Mouse (Mus musculus) midbrain, embryonic 16.5 days (tissue): ENCODE measurements around the gene Grip1. TPM values are rescaled to one million over a fixed set of nuclear protein-coding genes. Genes with fewer than 3 reads are reported as not detected.

Experiments
- ATAC-seq: fragments of 200-750 bp; cut with Nextera tagmentation; 2 replicates; pipeline ENCODE4 v1.8.0; 2017; ENCODE audit warnings: moderate TSS enrichment
- H3K27ac ChIP-seq: fragments of 300-500 bp; sonication (generic); 2 replicates; pipeline ENCODE4 v1.5.1; 2014; ENCODE audit warnings: mild to moderate bottlenecking, low read length, mixed read lengths
- H3K27me3 ChIP-seq: fragments of 300-500 bp; sonication (generic); 2 replicates; pipeline ENCODE4 v1.6.1; 2014; ENCODE audit warnings: low read depth, low read length, mixed read lengths; ENCODE audit not compliant: control insufficient read depth, insufficient read depth
- H3K36me3 ChIP-seq: fragments of 300-500 bp; sonication (generic); 2 replicates; pipeline ENCODE4 v1.6.1; 2014; ENCODE audit warnings: mild to moderate bottlenecking, low read length, moderate library complexity, mixed read lengths; ENCODE audit not compliant: control insufficient read depth, insufficient read depth
- H3K4me1 ChIP-seq: fragments of 300-500 bp; sonication (generic); 2 replicates; pipeline ENCODE4 v1.6.1; 2014; ENCODE audit warnings: mild to moderate bottlenecking, low read length, mixed read lengths; ENCODE audit not compliant: control insufficient read depth, insufficient read depth
- H3K4me2 ChIP-seq: fragments of 300-500 bp; sonication (generic); 2 replicates; pipeline ENCODE4 v1.6.1; 2014; ENCODE audit warnings: mild to moderate bottlenecking, low read length, mixed read lengths
- H3K4me3 ChIP-seq: fragments of 300-500 bp; sonication (generic); 2 replicates; pipeline ENCODE4 v1.5.1; 2014; ENCODE audit warnings: low read depth, mild to moderate bottlenecking, low read length, moderate library complexity, mixed read lengths
- H3K9ac ChIP-seq: fragments of 300-500 bp; sonication (generic); 2 replicates; pipeline ENCODE4 v1.6.1; 2014; ENCODE audit warnings: low read depth, low read length, mixed read lengths
- H3K9me3 ChIP-seq: fragments of 300-500 bp; sonication (generic); replicated peaks from 2 replicates; pipeline ENCODE4 v1.6.1; 2014; ENCODE audit warnings: mild to moderate bottlenecking, low read length, mixed read lengths; ENCODE audit not compliant: control insufficient read depth, poor library complexity, severe bottlenecking
- WGBS: fragments of 180-500 bp; shearing (Covaris S2); extraction: QIAGEN DNeasy Blood & Tissue Kit; methylation state at CpG from one replicate; pipeline ENCODE4 v1.1.7; 2014; 5-methylcytosine and 5-hydroxymethylcytosine counted together
- polyA plus RNA-seq: library from polyadenylated mRNA; unstranded; fragments of >200 nt; fragmentation: Nextera tagmentation; extraction: Ambion mirVana; gene quantifications from 2 replicates; pipeline ENCODE4 v1.2.1, GENCODE M21; 2015

Gene Grip1
- polyA plus RNA-seq, 1 experiment from 2014 or later = 19.7 TPM

DNA sequence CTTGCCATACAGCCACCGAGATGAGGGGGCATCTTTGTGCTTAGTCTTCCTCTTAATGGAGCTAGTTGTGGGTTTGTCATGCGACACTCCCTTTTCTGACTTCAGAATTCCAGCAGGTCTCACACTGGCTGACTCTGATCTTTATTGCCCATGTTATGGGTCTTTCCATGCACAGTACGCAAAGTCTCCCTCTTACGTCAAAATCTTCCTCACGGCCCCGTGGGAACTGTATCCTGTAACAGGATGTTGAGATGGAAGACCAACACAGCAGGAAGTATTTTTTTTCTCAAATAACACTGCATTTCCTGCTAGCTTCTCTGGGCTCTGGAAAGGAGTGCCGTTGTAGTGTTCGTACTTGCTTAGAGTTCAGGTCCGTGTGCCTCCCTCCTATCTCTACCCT is 21.5 kb downstream of the Grip1 start:
- no peak for ATAC-seq
- H3K4me3 ChIP-seq = no peak overlapping the region

DNA sequence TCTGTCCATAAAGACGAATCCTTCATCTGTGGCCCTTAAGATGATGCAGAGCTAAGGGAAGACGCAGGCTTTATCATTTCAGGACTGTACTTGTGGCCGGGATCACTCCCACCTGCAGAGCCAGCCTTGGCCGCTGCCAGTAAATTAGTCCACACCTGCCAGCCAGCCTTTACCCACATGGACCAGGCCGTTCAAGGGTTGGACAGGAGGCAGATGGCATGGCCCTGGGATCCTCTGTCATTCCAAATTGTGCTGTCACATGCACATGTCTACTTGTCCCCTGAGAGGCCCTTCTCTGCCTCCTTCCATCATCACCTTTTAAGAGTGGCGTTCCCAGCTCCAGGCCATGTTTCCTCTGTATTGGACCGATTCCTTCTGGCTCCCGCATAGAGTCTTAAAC is 24.0 kb downstream of the Grip1 start:
- no peaks in the 10 kb centered on the region for H3K4me1 ChIP-seq
- no peak overlapping the region for H3K9ac ChIP-seq
- H3K4me3 ChIP-seq = no peak overlapping the region
- no peak overlapping the region for H3K4me2 ChIP-seq
- no peak for ATAC-seq
- H3K27me3 ChIP-seq = no peaks in the 10 kb centered on the region
- no peaks in the 10 kb centered on the region for H3K36me3 ChIP-seq
- 85% methylated on average over 8 of the region's 8 CpGs for WGBS
- H3K27ac ChIP-seq = no peak overlapping the region
- no peaks in the 10 kb centered on the region for H3K9me3 ChIP-seq

More for the DNA sequence above, 21.5 kb downstream of the Grip1 start:
- Histone ChIP-seq H3K4me2 (no peak overlapping the region), H3K9ac (no peak overlapping the region), H3K36me3 (no peaks in the 10 kb centered on the region), H3K27me3 (no peaks in the 10 kb centered on the region), H3K4me1 (no peaks in the 10 kb centered on the region), H3K27ac (no peak overlapping the region), H3K9me3 (no peaks in the 10 kb centered on the region)
- 89% methylated on average over 9 of the region's 9 CpGs for WGBS

DNA sequence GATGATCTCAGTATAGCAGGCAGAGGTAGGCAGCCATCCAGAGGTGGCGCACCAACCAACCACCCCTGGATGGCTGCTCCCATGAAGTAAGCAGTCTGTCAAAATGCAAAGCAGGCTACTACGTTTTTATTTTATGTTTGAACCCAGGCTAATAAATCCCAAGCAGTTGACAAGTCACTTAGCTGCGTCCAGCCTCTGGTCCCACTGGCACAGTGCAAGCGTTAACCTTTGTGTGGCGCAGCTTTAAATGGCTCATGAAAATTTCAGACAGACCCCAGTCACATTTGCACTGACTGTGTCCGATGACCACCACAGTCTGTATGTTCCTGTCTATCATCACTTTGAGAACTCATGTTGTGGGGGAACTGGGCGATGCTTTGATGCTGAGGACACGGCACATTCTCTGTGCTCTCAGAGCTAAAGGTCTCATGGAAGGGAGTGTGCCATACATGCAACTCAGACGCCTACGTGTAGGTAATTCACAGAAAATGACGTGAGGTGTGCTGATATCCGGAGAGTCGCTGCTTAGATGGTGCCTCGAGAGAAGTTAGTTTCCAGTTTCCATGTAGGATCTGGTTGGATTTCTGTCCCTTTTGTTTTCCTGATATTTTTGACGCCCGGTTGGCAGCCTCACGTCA is 29.6 kb downstream of the Grip1 start:
- H3K4me3 ChIP-seq = no peak overlapping the region

DNA sequence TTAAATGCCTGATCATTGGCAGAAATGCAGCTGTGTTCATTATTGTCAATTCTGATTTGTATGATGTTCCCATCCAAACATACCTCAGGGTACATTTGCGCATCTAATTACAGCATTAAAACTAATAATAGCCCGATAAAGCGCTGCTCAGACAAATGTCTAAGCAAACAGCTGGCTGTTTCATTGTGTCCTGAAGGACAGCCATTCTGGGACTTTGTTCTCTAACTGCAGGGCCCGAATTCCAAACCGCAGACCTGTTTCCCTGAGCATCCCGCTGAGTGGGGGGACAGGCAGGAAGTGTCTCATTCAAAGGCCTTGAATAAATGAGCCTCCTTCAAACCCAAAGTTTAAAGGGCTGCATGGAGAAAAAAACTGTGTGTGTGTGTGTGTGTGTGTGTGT is 30.1 kb downstream of the Grip1 start:
- no peak for ATAC-seq

More for the DNA sequence above, 29.6 kb downstream of the Grip1 start:
- Histone ChIP-seq H3K27me3 (no peaks in the 10 kb centered on the region), H3K4me2 (0 out of 2 replicates have a peak overlapping the region, but pooled peaks have one; percentile 14), H3K4me1 (peaks cover 12% of the 10 kb centered on the region), H3K9ac (no peak overlapping the region), H3K9me3 (no peaks in the 10 kb centered on the region), H3K27ac (no peak overlapping the region), H3K36me3 (no peaks in the 10 kb centered on the region)
- WGBS = 43% methylated on average over 17 of the region's 17 CpGs
- no peak for ATAC-seq

DNA sequence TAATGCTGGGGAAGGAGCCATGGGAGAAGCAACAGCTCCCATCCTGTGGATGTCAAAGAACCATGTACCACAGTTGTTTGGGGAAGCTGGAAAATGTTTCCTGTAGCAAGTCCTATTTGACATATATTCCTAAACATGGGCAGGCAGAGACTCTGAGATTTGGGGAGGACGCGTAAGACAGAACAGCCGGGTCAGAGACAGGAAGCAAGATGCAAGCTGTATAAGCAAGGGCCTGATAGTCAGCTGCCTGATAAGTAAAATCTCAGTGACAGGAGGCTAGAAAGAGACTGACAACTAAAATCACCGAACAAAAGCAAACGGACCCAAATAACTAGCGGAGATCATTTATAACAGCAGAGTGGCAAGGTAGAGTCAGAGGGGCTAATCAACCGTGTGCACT is 33.3 kb downstream of the Grip1 start:
- Histone ChIP-seq H3K4me1 (peaks cover 12% of the 10 kb centered on the region), H3K9me3 (no peaks in the 10 kb centered on the region), H3K36me3 (no peaks in the 10 kb centered on the region), H3K27me3 (no peaks in the 10 kb centered on the region), H3K27ac (no peak overlapping the region), H3K4me3 (no peak overlapping the region), H3K9ac (no peak overlapping the region), H3K4me2 (no peak overlapping the region)
- no peak for ATAC-seq
- WGBS = 96% methylated on average over 7 of the region's 7 CpGs

More for the DNA sequence above, 30.1 kb downstream of the Grip1 start:
- Histone ChIP-seq H3K36me3 (no peaks in the 10 kb centered on the region), H3K4me2 (0 out of 2 replicates have a peak overlapping the region, but pooled peaks have one; percentile 14), H3K27ac (no peak overlapping the region), H3K9me3 (no peaks in the 10 kb centered on the region), H3K4me3 (no peak overlapping the region), H3K27me3 (no peaks in the 10 kb centered on the region), H3K9ac (no peak overlapping the region), H3K4me1 (peaks cover 12% of the 10 kb centered on the region)
- 6% methylated on average over 6 of the region's 6 CpGs for WGBS

DNA sequence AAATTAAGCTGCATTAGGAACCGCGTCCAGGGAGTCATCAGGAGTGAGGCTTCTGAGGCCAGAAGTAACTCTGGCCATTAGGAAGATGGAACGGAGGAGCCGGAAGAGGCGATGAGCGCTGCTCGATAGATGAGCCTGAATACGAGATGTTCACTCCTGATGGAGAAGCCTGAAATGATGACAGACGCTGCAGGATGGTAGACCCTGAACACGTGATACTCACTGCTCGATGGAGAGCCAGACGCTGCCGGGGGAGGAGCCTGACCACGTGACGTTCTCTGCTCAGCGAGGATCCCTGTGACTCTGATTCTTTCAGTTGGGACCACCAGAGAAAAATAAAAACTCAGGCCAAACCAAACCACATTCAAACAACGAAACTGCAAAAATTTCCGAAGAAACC is 37.2 kb downstream of the Grip1 start:
- no peak overlapping the region for H3K4me2 ChIP-seq
- H3K4me3 ChIP-seq = no peak overlapping the region
- H3K27ac ChIP-seq = no peak overlapping the region
- 97% methylated on average over 18 of the region's 18 CpGs for WGBS
- H3K27me3 ChIP-seq = no peaks in the 10 kb centered on the region
- no peaks in the 10 kb centered on the region for H3K9me3 ChIP-seq
- 0 out of 2 replicates have a peak, but pooled peaks cover 2% of the 10 kb centered on the region for H3K4me1 ChIP-seq
- ATAC-seq = no peak
- no peaks in the 10 kb centered on the region for H3K36me3 ChIP-seq
- H3K9ac ChIP-seq = no peak overlapping the region

DNA sequence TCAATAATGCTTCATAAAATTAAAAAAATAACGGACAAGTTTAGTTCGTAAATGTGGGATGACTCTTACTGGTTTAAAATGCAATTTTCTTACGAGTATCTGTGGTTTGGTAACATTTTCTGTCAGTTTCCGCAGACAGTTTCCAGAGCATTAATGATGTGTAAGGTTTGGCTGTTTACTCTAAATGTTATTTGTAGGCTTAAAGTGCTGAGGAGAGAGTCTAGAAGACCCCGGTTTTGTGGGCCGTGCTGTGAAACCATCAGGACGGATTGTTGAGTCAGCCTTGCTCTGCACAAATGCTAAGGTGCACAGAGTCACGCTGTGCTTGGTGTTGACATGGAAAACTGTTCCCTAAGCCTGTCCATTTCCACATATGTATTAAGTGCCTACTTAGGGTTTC is 41.7 kb downstream of the Grip1 start:
- Histone ChIP-seq H3K27me3 (no peaks in the 10 kb centered on the region), H3K4me2 (no peak overlapping the region), H3K27ac (no peak overlapping the region), H3K4me3 (no peak overlapping the region), H3K9me3 (no peaks in the 10 kb centered on the region), H3K9ac (no peak overlapping the region), H3K36me3 (no peaks in the 10 kb centered on the region), H3K4me1 (no peaks in the 10 kb centered on the region)
- WGBS = 93% methylated on average over 8 of the region's 8 CpGs
- ATAC-seq = no peak

DNA sequence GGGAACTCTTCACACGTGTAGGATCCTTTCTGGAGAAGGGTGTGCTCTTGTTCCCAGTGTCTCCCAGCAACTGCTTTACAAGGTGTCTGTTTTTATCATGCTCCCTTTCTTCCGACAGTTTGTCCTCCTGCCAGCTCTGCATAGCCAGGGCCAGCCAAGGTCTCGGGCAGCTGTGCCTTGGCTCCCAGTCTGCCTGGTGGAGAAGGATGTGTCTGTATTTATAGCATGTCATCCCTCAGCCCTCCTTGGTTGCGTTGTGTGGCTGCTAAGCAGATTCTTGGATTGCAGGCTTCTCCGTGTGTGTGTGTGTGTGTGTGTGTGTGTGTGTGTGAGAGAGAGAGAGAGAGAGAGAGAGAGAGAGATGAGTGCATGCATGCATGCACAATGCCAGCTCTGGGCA is 42.6 kb downstream of the Grip1 start:
- no peaks in the 10 kb centered on the region for H3K4me1 ChIP-seq
- H3K4me2 ChIP-seq = no peak overlapping the region
- no peak overlapping the region for H3K4me3 ChIP-seq
- ATAC-seq = no peak
- no peaks in the 10 kb centered on the region for H3K9me3 ChIP-seq
- H3K27me3 ChIP-seq = no peaks in the 10 kb centered on the region
- H3K27ac ChIP-seq = no peak overlapping the region
- no peaks in the 10 kb centered on the region for H3K36me3 ChIP-seq
- no peak overlapping the region for H3K9ac ChIP-seq
- 58% methylated on average over 5 of the region's 5 CpGs for WGBS

DNA sequence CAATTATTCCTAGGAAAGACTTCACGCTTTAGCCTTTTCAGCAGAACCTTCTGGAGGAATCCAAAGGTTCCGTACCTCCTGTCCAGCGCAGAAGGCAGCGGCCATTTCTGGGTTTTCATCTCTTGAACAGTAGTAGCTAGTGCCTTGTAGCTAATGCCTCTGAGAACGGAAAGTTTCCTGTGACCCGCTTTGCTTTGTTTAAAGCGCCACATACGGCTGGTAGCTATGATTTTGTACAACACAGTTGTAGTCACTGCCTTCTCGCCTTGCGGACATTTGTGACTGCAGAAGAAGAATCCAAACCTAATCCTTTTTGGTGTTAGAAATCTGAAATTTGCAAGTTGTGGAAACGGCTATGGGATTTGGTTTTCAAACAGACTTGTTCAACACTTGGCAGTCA is 68.1 kb downstream of the Grip1 start:
- H3K4me3 ChIP-seq = no peak overlapping the region
- no peak overlapping the region for H3K9ac ChIP-seq
- peaks cover 3% of the 10 kb centered on the region; the same call in 1 of the 2 replicates for H3K4me1 ChIP-seq
- H3K4me2 ChIP-seq = no peak overlapping the region
- peaks cover 2% of the 10 kb centered on the region; the same call in 1 of the 2 replicates for H3K9me3 ChIP-seq
- no peaks in the 10 kb centered on the region for H3K27me3 ChIP-seq
- no peaks in the 10 kb centered on the region for H3K36me3 ChIP-seq
- no peak for ATAC-seq
- no peak overlapping the region for H3K27ac ChIP-seq
- WGBS = 87% methylated on average over 11 of the region's 11 CpGs
